ENCODE assay signal across 8 mouse cellular contexts in the genomic region with DNA sequence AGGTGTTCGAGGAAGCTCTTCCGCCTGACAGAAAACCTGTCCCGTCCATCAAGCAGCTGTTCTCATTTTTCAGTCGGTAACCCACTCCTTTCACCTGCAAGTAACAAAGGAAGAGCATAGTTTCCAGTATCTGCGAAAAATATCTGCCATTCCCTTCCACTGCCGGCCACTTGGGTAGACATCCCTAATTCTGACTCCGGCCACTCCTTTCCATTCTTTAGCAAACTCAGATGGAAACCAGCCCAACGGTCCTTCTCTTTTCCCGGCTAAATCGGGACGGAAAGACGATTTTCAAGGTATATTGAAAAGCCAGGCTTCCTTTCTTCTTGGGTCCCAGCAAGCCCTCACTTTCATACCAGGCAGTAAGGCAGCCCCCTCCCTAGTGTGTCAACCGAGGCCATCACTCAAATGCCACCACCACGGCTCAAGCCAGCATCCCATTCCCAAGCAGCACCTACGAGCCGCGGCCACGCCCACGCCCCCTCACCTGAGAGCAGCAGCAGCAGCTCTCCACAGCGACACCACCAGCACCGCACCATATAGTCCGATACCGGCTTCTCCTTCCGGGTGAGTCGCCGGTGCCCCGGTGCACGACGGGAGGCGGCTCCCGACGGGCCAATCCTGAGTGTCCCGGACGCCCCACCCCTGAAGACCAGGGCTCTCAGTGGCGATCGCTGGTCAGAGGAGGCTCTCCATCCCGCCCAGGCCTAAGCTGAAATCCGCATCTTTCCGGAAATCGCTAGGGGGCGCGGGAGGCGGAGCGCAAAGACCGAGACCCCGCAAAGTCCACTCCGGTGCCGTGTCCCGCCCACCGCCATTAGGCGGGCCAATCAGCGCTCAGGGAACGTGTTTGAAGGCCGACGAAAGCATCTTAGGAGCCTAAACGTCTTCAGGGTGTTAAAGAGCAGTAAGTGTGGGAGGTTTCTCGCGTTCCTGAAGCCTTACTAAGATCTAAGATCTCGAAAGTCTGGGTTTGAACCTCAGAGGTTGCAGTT. TPM values are rescaled to one million over a fixed set of nuclear protein-coding genes. Genes with fewer than 3 reads are reported as not detected.
DNase-seq lines count a peak whose midpoint lies in the region; ATAC-seq lines count a peak whose summit lies in the region.

A gene (minus strand): TSS at position 592 of the 995 bp plus-strand sequence.

- intact Hi-C loops in left cerebral cortex, postnatal 14 days (cut with DNase I) = no loop called here

- H3K9ac ChIP-seq in intestine, embryonic 14.5 days (ENCODE audit: low read length) = peak within 1 kb of the TSS; percentile 51

- no peaks in the 10 kb centered on the region for H3K27me3 ChIP-seq in intestine, embryonic 14.5 days (replicated peaks; ENCODE audit: control insufficient read depth, insufficient read depth, low read length)

- ATAC-seq in intestine, embryonic 14.5 days (replicated peaks; ENCODE audit: low FRiP score, low TSS enrichment, low read depth) = peak; percentile 100

- H3K4me1 ChIP-seq in intestine, embryonic 14.5 days (replicated peaks; ENCODE audit: control insufficient read depth, insufficient read depth, low read length) = no peaks in the 10 kb centered on the region; the same call in 1 of the 2 replicates

- peak within 1 kb of the TSS; percentile 60 for H3K4me2 ChIP-seq in intestine, embryonic 14.5 days (ENCODE audit: low read length)

- 1% methylated on average over 59 of the region's 59 CpGs for WGBS in intestine, embryonic 14.5 days

- H3K27ac ChIP-seq in intestine, embryonic 14.5 days (ENCODE audit: low read depth) = peak within 1 kb of the TSS; percentile 28; the same call in 1 of the 2 replicates

- H3K4me3 ChIP-seq in intestine, embryonic 14.5 days (ENCODE audit: low read depth, low read length) = peak within 1 kb of the TSS; percentile 62

- H3K9me3 ChIP-seq in intestine, embryonic 14.5 days (ENCODE audit: control insufficient read depth, low read length) = no peaks in the 10 kb centered on the region

- peak; percentile 97 to 98 for DNase-seq in adrenal gland, adult 18-20 months (ENCODE audit: low spot score in 2 of 2)
- DNase-seq in embryo, embryonic 11 days = peak; percentile 98
- DNase-seq in gastrocnemius, postnatal 25 days = peak; percentile 100
- DNase-seq in intestine, embryonic 14.5 days (ENCODE audit: low spot score) = peak; percentile 97
- DNase-seq in left cerebral cortex, postnatal 14 days (ENCODE audit: low spot score in 2 of 2) = peak; percentile 98 to 99
- DNase-seq in mesoderm, embryonic 11.5 days (ENCODE audit: low read depth, low spot score) = peak; percentile 99
- peak; percentile 99 for DNase-seq in right cerebral cortex, postnatal 36 days (ENCODE audit: low spot score in 2 of 2)
- peak; percentile 99 for DNase-seq in yolk sac, embryonic 10.5 days (ENCODE audit: low spot score)

- H3K36me3 ChIP-seq in intestine, embryonic 14.5 days (ENCODE audit: control insufficient read depth, insufficient read depth, low read length) = peaks cover 21% of the 10 kb centered on the region

RNA-seq across cellular contexts. Expression of the gene that starts here (rescaled TPM):
- total RNA-seq in adrenal gland, adult 18-20 months (2021) = 10 to 100 TPM; 29.2 to 33.6 TPM
- 10 to 100 TPM in 1 of 2 experiments, 1 to 10 TPM in 1; 8.1 to 11.3 TPM for total RNA-seq in gastrocnemius, postnatal 25 days (2021)
- 8.0 and 9.2 TPM in 2 replicates for polyA plus RNA-seq in intestine, embryonic 14.5 days (2014; fragmentation: Nextera tagmentation; extraction: Ambion mirVana)
- 10 to 100 TPM; 39.0 to 44.2 TPM for total RNA-seq in left cerebral cortex, postnatal 14 days (2021)

Comparison
In these comparisons a context has a peak if more than half of its experiments do, and no peak if none do; other contexts are left out.
1. Peak in every context shown above with its lines: DNase-seq, ATAC-seq, H3K4me3 ChIP-seq and H3K27ac ChIP-seq.